Mouse (Mus musculus) R1 (cell line): ENCODE results near the gene Vmn2r38.
"Not testable (repeated sequence)": the region's sequence is repeated elsewhere in the genome, so short reads cannot be mapped to it uniquely, and the experiment has no call there.

Experiments
- DNase-seq: peaks from one replicate; pipeline ENCODE4 v3.0.0-alpha.2; 2018; ENCODE audit warnings: low read depth, low spot score

The Vmn2r38 gene

DNA sequence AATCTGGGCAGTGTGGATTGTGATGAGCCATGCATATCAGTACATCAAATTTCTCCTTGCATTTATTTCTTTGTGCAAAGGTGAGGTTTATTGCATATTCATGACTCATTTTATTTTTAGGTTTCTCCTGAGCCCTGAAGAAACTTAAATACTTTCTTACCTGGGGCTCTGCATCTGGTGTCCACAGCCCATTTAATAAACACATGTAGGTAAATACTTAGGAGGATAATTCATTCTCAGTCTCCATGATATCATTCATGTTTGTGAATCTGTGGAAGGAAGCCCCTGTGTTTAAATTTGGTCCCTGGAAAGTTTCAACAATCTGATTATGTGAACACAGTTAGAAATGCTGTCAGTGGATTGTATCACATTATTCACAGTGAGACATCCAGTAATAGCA is at the start of gene Vmn2r38:
Vmn2r38 (minus strand) TSS at position 101 of the 400 bp plus-strand sequence.
- DNase-seq = not testable (repeated sequence)

DNA sequence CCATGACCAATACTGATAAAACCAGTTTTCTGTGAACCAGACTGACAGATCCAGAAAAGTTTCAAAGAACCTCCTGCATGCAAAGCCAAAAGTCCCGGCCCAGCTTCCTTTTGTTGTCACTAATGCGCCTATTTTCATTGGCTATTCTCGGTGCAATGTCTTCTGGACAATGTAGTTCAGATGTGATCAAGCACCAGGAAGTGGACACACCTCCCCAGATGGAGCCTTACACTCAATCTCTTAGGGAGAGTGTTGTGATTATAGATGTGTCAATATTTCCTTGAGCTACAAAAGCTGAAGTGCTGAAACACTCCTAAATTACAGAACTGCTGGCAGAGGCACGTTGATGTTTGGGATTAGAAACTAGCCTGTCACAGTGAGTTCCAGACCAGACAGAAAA is 32.3 kb downstream of the Vmn2r38 start:
- not testable (repeated sequence) for DNase-seq

DNA sequence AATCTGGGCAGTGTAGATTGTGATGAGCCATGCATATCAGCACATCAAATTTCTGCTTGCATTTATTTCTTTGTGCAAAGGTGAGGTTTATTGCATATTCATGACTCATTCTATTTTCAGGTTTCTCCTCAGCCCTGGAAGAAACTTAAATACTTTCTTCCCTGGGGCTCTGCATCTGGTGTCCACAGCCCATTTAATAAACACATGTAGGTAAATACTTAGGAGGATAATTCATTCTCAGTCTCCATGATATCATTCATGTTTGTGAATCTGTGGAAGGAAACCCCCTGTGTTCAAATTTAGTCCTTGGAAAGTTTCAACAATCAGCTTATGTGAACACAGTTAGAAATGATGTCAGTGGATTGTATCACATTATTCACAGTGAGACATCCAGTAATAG is 67.0 kb downstream of the Vmn2r38 start, which contains the start of gene Vmn2r39:
Vmn2r39 (minus strand) TSS at position 101 of the 400 bp plus-strand sequence.
- not testable (repeated sequence) for DNase-seq
